Mouse (Mus musculus) lung, adult 2 months (tissue): ENCODE results near the gene Eppin.

Source experiments
- CTCF ChIP-seq: fragments of 200-500 bp; IDR thresholded peaks from 2 replicates; pipeline ENCODE4 v1.5.1; 2011; ENCODE audit warnings: mild to moderate bottlenecking, low read length, control low read depth; ENCODE audit not compliant: insufficient read depth
- POLR2A ChIP-seq: fragments of 200-500 bp; IDR thresholded peaks from 2 replicates; pipeline ENCODE4 v1.6.1; 2011; ENCODE audit warnings: low read depth, mild to moderate bottlenecking, control low read depth, low read length, borderline replicate concordance; ENCODE audit errors: extremely low read depth

DNA sequence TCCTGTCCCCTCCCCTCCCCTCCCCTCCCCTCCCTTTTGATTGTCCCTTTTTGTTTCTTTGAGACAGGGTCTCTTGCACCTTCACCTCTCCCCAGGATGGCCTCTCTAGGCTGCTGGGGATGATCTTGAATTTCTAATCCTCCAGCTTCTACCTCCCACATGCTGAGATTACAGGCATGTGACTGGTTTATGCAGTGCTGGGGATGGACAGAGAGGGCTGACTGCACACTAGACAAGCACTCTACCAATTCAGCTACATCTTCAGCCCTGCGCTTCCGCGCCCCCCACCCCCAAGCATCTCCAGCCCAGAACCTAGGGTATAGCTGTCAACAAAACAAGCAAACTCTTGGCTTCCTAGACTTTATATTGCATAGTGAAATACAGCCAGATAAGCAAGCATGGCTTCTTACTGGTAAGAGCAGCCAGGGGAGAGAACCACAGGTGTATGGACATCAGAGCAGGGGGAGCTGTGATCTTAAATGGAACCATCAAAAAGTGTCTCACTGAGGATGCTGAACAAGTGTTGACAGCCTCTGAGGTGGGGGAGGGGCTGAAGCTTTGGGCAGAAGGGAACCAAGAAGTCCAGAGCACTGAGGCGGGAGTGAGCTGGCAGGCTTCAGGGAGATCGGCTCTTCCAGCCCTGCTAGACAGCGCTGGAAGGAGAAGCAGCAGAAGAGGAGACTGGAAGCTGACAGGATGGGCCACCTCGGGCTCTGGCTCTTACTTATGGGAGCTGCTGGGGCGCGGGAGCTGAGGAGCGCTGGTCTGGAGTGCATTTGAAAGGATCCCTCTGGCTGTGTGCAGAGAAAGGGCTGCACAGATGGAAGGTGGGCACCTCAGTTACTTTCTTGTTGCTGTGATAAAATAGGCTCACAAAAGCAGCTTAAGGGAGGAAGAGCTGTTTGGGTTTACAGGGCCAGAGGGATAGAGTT is 43.2 kb downstream of the Eppin start:
- no peak for TF ChIP-seq CTCF
- no peak for TF ChIP-seq POLR2A
